Mouse (Mus musculus): ENCODE measurements around the gene Srek1. TPM values are rescaled to one million over a fixed set of nuclear protein-coding genes. Genes with fewer than 3 reads are reported as not detected.

Gene Srek1
- total and polyA plus RNA-seq, 2 experiments from 2014 or later = 23.1 to 47.8 TPM

- Histone ChIP-seq H3K27me3 (ENCODE audit: insufficient read depth, low read length) (no peaks in the 10 kb centered on the region), H3K9me3 (ENCODE audit: low read length) (no peaks in the 10 kb centered on the region), H3K27ac (ENCODE audit: low read depth, low read length) (no peak overlapping the region), H3K4me3 (ENCODE audit: low read depth, low read length) (no peak overlapping the region), H3K9ac (replicated peaks; ENCODE audit: low read length, poor library complexity, severe bottlenecking) (no peak overlapping the region), H3K4me2 (ENCODE audit: low read depth, low read length, poor library complexity, severe bottlenecking) (no peak overlapping the region), H3K36me3 (ENCODE audit: insufficient read depth, low read length) (no peaks in the 10 kb centered on the region), H3K4me1 (ENCODE audit: insufficient read depth, low read length) (no peaks in the 10 kb centered on the region)
- 60% methylated on average over 7 of the region's 7 CpGs for WGBS
- ATAC-seq (ENCODE audit: low FRiP score) = no peak
- TF ChIP-seq CTCF (IDR thresholded peaks at IDR 0.05) = peak; percentile 52
- DNase-seq (ENCODE audit: low spot score) = no peak
These were observed 64.0 kb downstream of the Srek1 start for GRCm38 (mm10) chr13:103710359-103710781.

GRCm38 (mm10) chr13:103705436-103705978, 68.9 kb downstream of the Srek1 start:
- DNase-seq (ENCODE audit: low spot score) (no peak), ATAC-seq (ENCODE audit: low FRiP score) (no peak)
- Histone ChIP-seq H3K4me3 (ENCODE audit: low read depth, low read length) (no peak overlapping the region), H3K9me3 (ENCODE audit: low read length) (no peaks in the 10 kb centered on the region), H3K4me2 (ENCODE audit: low read depth, low read length, poor library complexity, severe bottlenecking) (no peak overlapping the region), H3K27me3 (ENCODE audit: insufficient read depth, low read length) (no peaks in the 10 kb centered on the region), H3K36me3 (ENCODE audit: insufficient read depth, low read length) (no peaks in the 10 kb centered on the region), H3K4me1 (ENCODE audit: insufficient read depth, low read length) (no peaks in the 10 kb centered on the region), H3K9ac (replicated peaks; ENCODE audit: low read length, poor library complexity, severe bottlenecking) (no peak overlapping the region), H3K27ac (ENCODE audit: low read depth, low read length) (no peak overlapping the region)
- WGBS = 70% methylated on average over 6 of the region's 6 CpGs
- no peak for TF ChIP-seq CTCF (IDR thresholded peaks at IDR 0.05)

- H3K27ac ChIP-seq (ENCODE audit: low read depth, low read length) = no peak overlapping the region
- H3K9me3 ChIP-seq (ENCODE audit: low read length) = no peaks in the 10 kb centered on the region
- DNase-seq (ENCODE audit: low spot score) (no peak), ATAC-seq (ENCODE audit: low FRiP score) (peak; percentile 33; the same call in 1 of the 2 replicates)
- no peaks in the 10 kb centered on the region for H3K36me3 ChIP-seq (ENCODE audit: insufficient read depth, low read length)
- H3K27me3 ChIP-seq (ENCODE audit: insufficient read depth, low read length) = no peaks in the 10 kb centered on the region
- H3K4me1 ChIP-seq (ENCODE audit: insufficient read depth, low read length) = no peaks in the 10 kb centered on the region
- H3K4me2 ChIP-seq (ENCODE audit: low read depth, low read length, poor library complexity, severe bottlenecking) = no peak overlapping the region
- no peak overlapping the region for H3K9ac ChIP-seq (replicated peaks; ENCODE audit: low read length, poor library complexity, severe bottlenecking)
- H3K4me3 ChIP-seq (ENCODE audit: low read depth, low read length) = no peak overlapping the region
- 47% methylated on average over 6 of the region's 6 CpGs for WGBS
- TF ChIP-seq CTCF (IDR thresholded peaks at IDR 0.05) = no peak
These were observed 70.6 kb downstream of the Srek1 start for GRCm38 (mm10) chr13:103703833-103704232.

GRCm38 (mm10) chr13:103703386-103703785, 71.0 kb downstream of the Srek1 start:
- TF ChIP-seq CTCF (IDR thresholded peaks at IDR 0.05) = peak; percentile 92
- DNase-seq (ENCODE audit: low spot score) (peak; percentile 91), ATAC-seq (ENCODE audit: low FRiP score) (peak; percentile 86)
- H3K27me3 ChIP-seq (ENCODE audit: insufficient read depth, low read length) = no peaks in the 10 kb centered on the region
- no peak overlapping the region for H3K27ac ChIP-seq (ENCODE audit: low read depth, low read length)
- H3K4me2 ChIP-seq (ENCODE audit: low read depth, low read length, poor library complexity, severe bottlenecking) = no peak overlapping the region
- no peak overlapping the region for H3K9ac ChIP-seq (replicated peaks; ENCODE audit: low read length, poor library complexity, severe bottlenecking)
- 35% methylated on average over 7 of the region's 7 CpGs for WGBS
- no peaks in the 10 kb centered on the region for H3K36me3 ChIP-seq (ENCODE audit: insufficient read depth, low read length)
- no peak overlapping the region for H3K4me3 ChIP-seq (ENCODE audit: low read depth, low read length)
- no peaks in the 10 kb centered on the region for H3K4me1 ChIP-seq (ENCODE audit: insufficient read depth, low read length)
- H3K9me3 ChIP-seq (ENCODE audit: low read length) = no peaks in the 10 kb centered on the region

- DNase-seq (ENCODE audit: low spot score) (no peak), ATAC-seq (ENCODE audit: low FRiP score) (no peak)
- no peak overlapping the region for H3K4me2 ChIP-seq (ENCODE audit: low read depth, low read length, poor library complexity, severe bottlenecking)
- H3K9me3 ChIP-seq (ENCODE audit: low read length) = no peaks in the 10 kb centered on the region
- H3K4me3 ChIP-seq (ENCODE audit: low read depth, low read length) = no peak overlapping the region
- no peak overlapping the region for H3K9ac ChIP-seq (replicated peaks; ENCODE audit: low read length, poor library complexity, severe bottlenecking)
- H3K27ac ChIP-seq (ENCODE audit: low read depth, low read length) = no peak overlapping the region
- 77% methylated on average over 3 of the region's 3 CpGs for WGBS
- TF ChIP-seq CTCF (IDR thresholded peaks at IDR 0.05) = no peak
- no peaks in the 10 kb centered on the region for H3K27me3 ChIP-seq (ENCODE audit: insufficient read depth, low read length)
- H3K4me1 ChIP-seq (ENCODE audit: insufficient read depth, low read length) = no peaks in the 10 kb centered on the region
- H3K36me3 ChIP-seq (ENCODE audit: insufficient read depth, low read length) = no peaks in the 10 kb centered on the region
These were observed 72.1 kb downstream of the Srek1 start for GRCm38 (mm10) chr13:103702266-103702665.

- Histone ChIP-seq H3K9me3 (ENCODE audit: low read length) (no peaks in the 10 kb centered on the region), H3K4me3 (ENCODE audit: low read depth, low read length) (no peak overlapping the region), H3K36me3 (ENCODE audit: insufficient read depth, low read length) (no peaks in the 10 kb centered on the region), H3K9ac (replicated peaks; ENCODE audit: low read length, poor library complexity, severe bottlenecking) (no peak overlapping the region), H3K4me1 (ENCODE audit: insufficient read depth, low read length) (no peaks in the 10 kb centered on the region), H3K27me3 (ENCODE audit: insufficient read depth, low read length) (no peaks in the 10 kb centered on the region), H3K4me2 (ENCODE audit: low read depth, low read length, poor library complexity, severe bottlenecking) (no peak overlapping the region), H3K27ac (ENCODE audit: low read depth, low read length) (no peak overlapping the region)
- 65% methylated on average over 2 of the region's 2 CpGs for WGBS
- ATAC-seq (ENCODE audit: low FRiP score) (no peak), DNase-seq (ENCODE audit: low spot score) (no peak)
- TF ChIP-seq CTCF (IDR thresholded peaks at IDR 0.05) = no peak
These were observed 73.7 kb downstream of the Srek1 start for GRCm38 (mm10) chr13:103700752-103701151.
